Comparison of ENCODE assay signal across 8 mouse cellular contexts in the genomic region with DNA sequence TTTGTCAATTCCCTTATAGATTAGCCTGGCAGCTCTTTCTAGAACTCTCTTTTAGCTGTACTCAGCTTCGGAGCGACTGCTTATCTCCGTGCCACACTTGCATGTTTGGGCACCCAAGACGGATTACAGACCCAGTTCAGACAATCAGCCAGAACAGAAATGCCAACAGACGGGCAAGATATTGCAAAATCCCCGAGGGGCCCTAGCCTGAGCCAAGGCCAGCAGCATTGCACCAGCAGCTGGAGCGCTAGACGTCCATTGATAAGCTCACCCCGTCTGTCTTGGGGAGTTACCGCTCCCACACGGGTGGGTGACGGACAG. TPM values are rescaled to one million over a fixed set of nuclear protein-coding genes. Genes with fewer than 3 reads are reported as not detected.
DNase-seq lines count a peak whose midpoint lies in the region; ATAC-seq and TF ChIP-seq lines count a peak whose summit lies in the region.
"Had no signal": no experiment of that assay in that cellular context is flagged by ENCODE, and none has a peak within 500 bp of the region (broad histone marks: within the 10 kb centered on the region; RNA-seq: fewer than 3 reads in every experiment).

No protein-coding gene starts in this region.

- H3K9ac ChIP-seq in stomach, embryonic 14.5 days (replicated peaks; ENCODE audit: low read depth, low read length), result no peak overlapping the region
- no peak overlapping the region for H3K9ac ChIP-seq in stomach, postnatal 0 days (ENCODE audit: low read length)
- H3K9ac ChIP-seq in liver, embryonic 14.5 days (replicated peaks), result peak overlapping the region; percentile 66
- H3K9ac ChIP-seq in forebrain, embryonic 11.5 days (ENCODE audit: low read length), result no peak overlapping the region

- ATAC-seq in stomach, embryonic 14.5 days (ENCODE audit: insufficient number of reproducible peaks, insufficient read depth, low FRiP score, low read depth), result peak; percentile 19; the same call in 1 of the 2 replicates
- no peak for ATAC-seq in stomach, postnatal 0 days (ENCODE audit: low FRiP score, low TSS enrichment)
- ATAC-seq in liver, embryonic 14.5 days (ENCODE audit: insufficient read depth), result peak; percentile 87
- no peak for ATAC-seq in cerebellum, adult (ENCODE audit: insufficient number of reproducible peaks, low FRiP score, low TSS enrichment)
- ATAC-seq in forebrain, embryonic 11.5 days (replicated peaks; ENCODE audit: low FRiP score), result no peak

- WGBS in stomach, embryonic 14.5 days, result 80% methylated on average over 12 of the region's 12 CpGs
- 66% methylated on average over 12 of the region's 12 CpGs for WGBS in stomach, postnatal 0 days
- WGBS in liver, embryonic 14.5 days (ENCODE audit: insufficient replicate concordance), result 8% methylated on average over 12 of the region's 12 CpGs
- 83% methylated on average over 12 of the region's 12 CpGs for WGBS in forebrain, embryonic 11.5 days

- no peaks in the 10 kb centered on the region for H3K9me3 ChIP-seq in stomach, embryonic 14.5 days (ENCODE audit: control insufficient read depth, low read depth, low read length)
- no peaks in the 10 kb centered on the region for H3K9me3 ChIP-seq in stomach, postnatal 0 days (ENCODE audit: control insufficient read depth, low read length)
- no peaks in the 10 kb centered on the region for H3K9me3 ChIP-seq in liver, embryonic 14.5 days (ENCODE audit: control insufficient read depth, low read length)
- H3K9me3 ChIP-seq in forebrain, embryonic 11.5 days (ENCODE audit: control insufficient read depth, low read length), result no peaks in the 10 kb centered on the region

- H3K36me3 ChIP-seq in stomach, embryonic 14.5 days (ENCODE audit: control insufficient read depth, insufficient read depth, low read length), result peaks cover 16% of the 10 kb centered on the region
- peaks cover 6% of the 10 kb centered on the region for H3K36me3 ChIP-seq in stomach, postnatal 0 days (ENCODE audit: control insufficient read depth, insufficient read depth, low read length)
- H3K36me3 ChIP-seq in liver, embryonic 14.5 days (replicated peaks; ENCODE audit: control insufficient read depth, insufficient read depth, low read depth), result peaks cover 15% of the 10 kb centered on the region
- H3K36me3 ChIP-seq in forebrain, embryonic 11.5 days (ENCODE audit: control insufficient read depth, insufficient read depth, low read length), result peaks cover 9% of the 10 kb centered on the region; the same call in 1 of the 2 replicates

- H3K4me2 ChIP-seq in stomach, embryonic 14.5 days (replicated peaks; ENCODE audit: low read depth, low read length), result no peak overlapping the region
- no peak overlapping the region for H3K4me2 ChIP-seq in stomach, postnatal 0 days (replicated peaks; ENCODE audit: low read depth)
- H3K4me2 ChIP-seq in liver, embryonic 14.5 days (ENCODE audit: low read depth), result peak overlapping the region; percentile 68
- no peak overlapping the region for H3K4me2 ChIP-seq in forebrain, embryonic 11.5 days (ENCODE audit: low read depth, low read length, severe bottlenecking)

- no peaks in the 10 kb centered on the region for H3K27me3 ChIP-seq in stomach, embryonic 14.5 days (ENCODE audit: control insufficient read depth, insufficient read depth, low read length)
- H3K27me3 ChIP-seq in stomach, postnatal 0 days (ENCODE audit: control insufficient read depth, insufficient read depth, low read length), result no peaks in the 10 kb centered on the region
- H3K27me3 ChIP-seq in liver, embryonic 14.5 days (ENCODE audit: control insufficient read depth, insufficient read depth, low read length), result no peaks in the 10 kb centered on the region
- H3K27me3 ChIP-seq in forebrain, embryonic 11.5 days (ENCODE audit: control insufficient read depth, insufficient read depth, low read length), result no peaks in the 10 kb centered on the region

- no peak for TF ChIP-seq CTCF in stomach, postnatal 0 days (IDR thresholded peaks at IDR 0.05; ENCODE audit: low read depth)
- TF ChIP-seq CTCF in liver, embryonic 14.5 days (IDR thresholded peaks at IDR 0.05; ENCODE audit: low read depth), result peak; percentile 18; the same call in 1 of the 2 replicates

- no peak overlapping the region for H3K4me3 ChIP-seq in stomach, embryonic 14.5 days (ENCODE audit: low read depth, low read length)
- no peak overlapping the region for H3K4me3 ChIP-seq in stomach, postnatal 0 days (ENCODE audit: low read depth, low read length)
- H3K4me3 ChIP-seq in liver, embryonic 14.5 days (ENCODE audit: insufficient read depth in 1 of 2, low read depth in 2 of 2, low read length in 2 of 2), result peak overlapping the region; percentile 20 to 23
- no peak overlapping the region for H3K4me3 ChIP-seq in forebrain, embryonic 11.5 days (ENCODE audit: low read depth, low read length)

- no peak overlapping the region for H3K27ac ChIP-seq in stomach, embryonic 14.5 days (ENCODE audit: low read length)
- no peak overlapping the region for H3K27ac ChIP-seq in stomach, postnatal 0 days (replicated peaks)
- H3K27ac ChIP-seq in liver, embryonic 14.5 days, result peak overlapping the region; percentile 100
- no peak overlapping the region for H3K27ac ChIP-seq in forebrain, embryonic 11.5 days (ENCODE audit: low read depth, low read length)

- no peaks in the 10 kb centered on the region for H3K4me1 ChIP-seq in stomach, embryonic 14.5 days (ENCODE audit: control insufficient read depth, insufficient read depth, low read length)
- H3K4me1 ChIP-seq in stomach, postnatal 0 days (replicated peaks; ENCODE audit: control insufficient read depth, insufficient read depth), result no peaks in the 10 kb centered on the region
- H3K4me1 ChIP-seq in liver, embryonic 14.5 days (replicated peaks; ENCODE audit: control insufficient read depth in 2 of 2, insufficient read depth in 2 of 2, low read length in 1 of 2), result peaks cover 37 to 41% of the 10 kb centered on the region in 2 experiments
- no peaks in the 10 kb centered on the region; the same call in 1 of the 2 replicates for H3K4me1 ChIP-seq in forebrain, embryonic 11.5 days (replicated peaks; ENCODE audit: control insufficient read depth, insufficient read depth, low read length)

- no peak for TF ChIP-seq EP300 in stomach, postnatal 0 days (optimal IDR thresholded peaks at IDR 0.05)
- TF ChIP-seq EP300 in liver, embryonic 14.5 days (IDR thresholded peaks at IDR 0.05; ENCODE audit: low read depth), result peak; percentile 99

- DNase-seq in stomach, postnatal 0 days (ENCODE audit: low spot score), result no peak
- DNase-seq in c-Kit-positive CD71-negative TER-119-negative erythroid progenitor cells, embryonic 14.5 days (ENCODE audit: low read depth), result peak; percentile 61
- DNase-seq in liver, embryonic 14.5 days (ENCODE audit: low read depth in 3 of 3, low spot score in 3 of 3), result peak in 2 of 3 experiments; percentile 97
- DNase-seq in retina, embryonic 14.5 days (ENCODE audit: low spot score), result no peak
- DNase-seq in forebrain, embryonic 11.5 days (ENCODE audit: low spot score), result no peak
- DNase-seq: right cerebral cortex, postnatal 25 days had no signal

RNA-seq across cellular contexts. Expression of gene Hectd4, which starts 3.9 kb away (rescaled TPM):
- 9.5 and 10.4 TPM in 2 replicates for polyA plus RNA-seq in stomach, embryonic 14.5 days (2014; fragmentation: Nextera tagmentation; extraction: Ambion mirVana)
- polyA plus RNA-seq in stomach, postnatal 0 days (2015; fragmentation: Nextera tagmentation; extraction: Ambion mirVana), result 1.7 TPM in 2 replicates
- 15.8 and 16.1 TPM in 2 replicates for polyA plus RNA-seq in liver, embryonic 14.5 days (2012; rRNA removed)
- 11.1 and 11.2 TPM in 2 replicates for polyA plus RNA-seq in liver, embryonic 14.5 days (2014; fragmentation: Nextera tagmentation; extraction: Ambion mirVana)
- polyA plus RNA-seq in forebrain, embryonic 11.5 days (2014; fragmentation: Nextera tagmentation; extraction: Ambion mirVana), result 11.5 and 13.4 TPM in 2 replicates

RNA-seq across cellular contexts. Expression of gene Rpl6, which starts 11.8 kb away (rescaled TPM):
- 726 and 741 TPM in 2 replicates for polyA plus RNA-seq in stomach, embryonic 14.5 days (2014; fragmentation: Nextera tagmentation; extraction: Ambion mirVana)
- polyA plus RNA-seq in stomach, postnatal 0 days (2015; fragmentation: Nextera tagmentation; extraction: Ambion mirVana), result 453 and 464 TPM in 2 replicates
- 403 and 658 TPM in 2 replicates for polyA plus RNA-seq in liver, embryonic 14.5 days (2012; rRNA removed)
- polyA plus RNA-seq in liver, embryonic 14.5 days (2014; fragmentation: Nextera tagmentation; extraction: Ambion mirVana), result 477 and 488 TPM in 2 replicates
- polyA plus RNA-seq in forebrain, embryonic 11.5 days (2014; fragmentation: Nextera tagmentation; extraction: Ambion mirVana), result 586 and 620 TPM in 2 replicates

RNA-seq across cellular contexts. Expression of gene Ptpn11, which starts 24.9 kb away (rescaled TPM):
- 27.6 and 28.3 TPM in 2 replicates for polyA plus RNA-seq in stomach, embryonic 14.5 days (2014; fragmentation: Nextera tagmentation; extraction: Ambion mirVana)
- 11.8 and 15.0 TPM in 2 replicates for polyA plus RNA-seq in stomach, postnatal 0 days (2015; fragmentation: Nextera tagmentation; extraction: Ambion mirVana)
- 10.4 and 13.7 TPM in 2 replicates for polyA plus RNA-seq in liver, embryonic 14.5 days (2012; rRNA removed)
- polyA plus RNA-seq in liver, embryonic 14.5 days (2014; fragmentation: Nextera tagmentation; extraction: Ambion mirVana), result 10.0 and 11.5 TPM in 2 replicates
- 27.4 and 28.6 TPM in 2 replicates for polyA plus RNA-seq in forebrain, embryonic 11.5 days (2014; fragmentation: Nextera tagmentation; extraction: Ambion mirVana)

Comparison
In these comparisons a context has a peak if more than half of its experiments do, and no peak if none do; other contexts are left out.
1. ATAC-seq: peak in stomach, embryonic 14.5 days (single experiment) and liver, embryonic 14.5 days (single experiment); none in stomach, postnatal 0 days (single experiment), cerebellum, adult (single experiment) and forebrain, embryonic 11.5 days (single experiment).
2. H3K4me3 ChIP-seq: peak in liver, embryonic 14.5 days (2 of 2); none in stomach, embryonic 14.5 days (single experiment), stomach, postnatal 0 days (single experiment) and forebrain, embryonic 11.5 days (single experiment).
3. DNase-seq: peak in c-Kit-positive CD71-negative TER-119-negative erythroid progenitor cells, embryonic 14.5 days (single experiment) and liver, embryonic 14.5 days (2 of 3); none in stomach, postnatal 0 days (single experiment), retina, embryonic 14.5 days (single experiment) and forebrain, embryonic 11.5 days (single experiment).